Mouse (Mus musculus): ENCODE measurements around the gene Foxd2.

Gene Foxd2

DNA sequence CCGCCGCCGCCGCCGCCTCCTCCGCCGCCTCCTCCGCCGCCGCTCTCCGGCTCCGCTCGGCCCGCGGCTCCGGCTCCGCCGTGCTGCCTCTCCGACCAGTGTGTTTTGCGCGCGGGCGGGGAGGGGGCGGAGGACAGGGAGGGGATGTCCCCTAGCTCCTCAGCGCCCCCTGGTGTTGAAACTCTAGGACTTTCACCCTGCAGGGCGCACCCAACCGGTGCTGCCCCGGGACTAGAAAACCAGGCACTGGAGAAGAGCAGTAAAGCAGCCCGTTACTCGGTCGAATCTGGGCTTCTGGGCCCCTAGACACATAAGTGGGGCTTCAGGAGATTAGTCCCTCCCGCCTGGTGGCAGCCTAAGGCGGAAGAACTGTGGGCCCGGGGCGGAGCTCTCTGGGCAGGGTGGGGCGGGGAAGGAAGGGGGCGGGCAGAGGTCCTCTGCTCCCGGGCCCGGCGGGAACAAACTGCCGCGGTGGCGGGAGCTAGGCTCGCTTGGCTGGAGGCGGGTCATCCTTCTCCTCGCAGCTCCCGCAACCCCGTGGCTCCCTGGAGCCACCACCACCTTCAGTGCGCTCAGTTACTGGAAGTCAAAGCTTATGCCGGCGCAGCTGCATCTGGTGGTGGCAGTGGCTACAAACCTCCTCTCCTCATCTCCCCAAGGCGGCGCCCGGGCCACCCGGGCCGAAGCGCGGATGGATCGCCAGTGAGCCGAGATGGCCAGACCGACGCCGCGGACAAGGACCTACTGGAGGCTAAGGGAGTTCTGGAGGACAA lies at the start of gene Foxd2:
Gene Foxd2 (minus strand): TSS at position 45 of the 773 bp plus-strand sequence.
- peak; percentile 96 for DNase-seq (ENCODE audit: inconsistent ontology term)

DNA sequence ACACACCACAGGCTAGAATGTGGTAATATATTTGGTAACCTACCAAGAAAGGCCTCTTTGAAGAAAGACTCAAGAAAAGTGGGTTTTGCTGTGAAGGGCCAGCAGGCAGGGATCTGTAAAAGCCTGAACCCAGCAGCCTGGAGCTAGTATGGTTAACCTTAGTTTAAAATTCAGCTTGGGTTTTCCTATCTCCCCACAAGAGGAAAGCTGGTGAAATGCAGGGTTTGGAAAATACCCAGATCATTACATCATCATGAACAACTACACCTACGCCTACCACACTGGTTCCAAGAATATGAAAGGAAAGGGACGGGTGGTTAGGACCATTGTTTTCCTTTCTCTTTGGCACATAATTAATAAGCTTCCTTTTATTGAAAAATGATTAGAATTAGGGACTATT lies 49.6 kb upstream of the Foxd2 start:
- peak; percentile 15 for DNase-seq (ENCODE audit: inconsistent ontology term)

DNA sequence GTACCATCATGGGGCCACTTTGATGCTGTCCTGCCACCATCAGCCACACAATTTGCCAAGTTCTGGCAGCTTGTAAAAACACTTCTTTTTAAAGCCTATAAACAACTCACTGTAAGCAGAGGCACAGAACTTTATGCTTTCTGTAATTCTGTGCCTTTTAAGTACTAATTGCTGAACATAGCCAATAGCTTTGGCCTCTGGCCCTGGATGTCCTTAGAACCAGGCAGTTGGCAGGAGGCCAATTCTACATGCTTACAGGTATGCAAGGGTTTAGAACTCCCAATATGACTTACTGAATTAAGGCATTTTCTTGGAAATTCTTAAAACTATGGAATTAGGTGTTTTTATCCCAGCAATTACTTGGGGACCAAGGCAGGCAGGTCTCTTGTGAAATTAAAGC lies 48.7 kb upstream of the Foxd2 start:
- no peak for DNase-seq (ENCODE audit: inconsistent ontology term)

DNA sequence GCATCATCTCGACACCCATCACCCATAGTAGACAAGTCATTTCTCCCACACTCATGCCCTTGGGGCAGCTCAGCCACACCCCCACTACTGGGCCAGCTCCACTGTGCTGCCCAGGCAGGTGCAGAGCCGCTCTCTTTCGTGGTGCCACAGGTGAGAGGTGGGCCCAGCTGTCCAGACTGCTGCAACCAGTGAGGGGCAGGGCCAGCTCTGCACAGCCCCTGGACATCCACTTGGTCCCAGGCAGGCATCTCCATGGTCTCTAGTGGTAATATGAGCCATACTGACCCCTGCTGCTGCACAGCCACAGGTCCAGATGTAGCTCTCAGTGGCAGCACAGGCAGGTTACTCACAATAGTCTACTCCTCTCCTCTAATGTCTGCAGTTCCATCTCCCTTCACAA lies 44.5 kb upstream of the Foxd2 start:
- no peak for DNase-seq (ENCODE audit: inconsistent ontology term)

DNA sequence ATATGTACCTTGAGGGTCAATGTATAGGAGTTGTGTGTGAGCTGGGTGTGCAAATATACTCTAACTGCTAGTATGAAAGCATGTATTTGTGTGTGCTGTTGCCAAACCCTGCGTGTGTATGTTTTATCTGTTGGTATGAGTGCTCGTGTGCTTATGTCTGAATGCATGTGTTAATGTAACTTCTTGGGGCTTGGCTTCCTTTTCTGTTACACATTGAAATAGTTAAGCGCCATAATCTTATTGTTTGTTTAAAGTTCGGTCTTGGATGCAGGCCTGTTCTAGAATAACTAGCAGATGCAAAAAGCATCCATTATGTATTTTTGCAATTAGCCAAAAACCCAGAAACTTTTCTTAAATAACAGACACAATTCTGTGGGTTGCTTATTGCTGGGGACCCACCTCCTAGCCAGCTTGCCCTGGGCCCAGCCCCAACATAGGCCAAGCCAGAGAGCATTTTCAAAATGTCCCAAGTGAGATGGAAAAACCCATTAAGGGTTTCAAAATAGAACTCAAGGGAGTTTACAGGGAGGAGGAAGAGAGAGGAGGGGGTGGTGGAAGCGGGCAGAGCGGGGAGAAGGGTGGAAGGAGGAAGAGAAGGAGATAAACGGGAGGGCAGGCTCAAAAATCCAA lies 39.3 kb upstream of the Foxd2 start:
- no peak for DNase-seq (ENCODE audit: inconsistent ontology term)

DNA sequence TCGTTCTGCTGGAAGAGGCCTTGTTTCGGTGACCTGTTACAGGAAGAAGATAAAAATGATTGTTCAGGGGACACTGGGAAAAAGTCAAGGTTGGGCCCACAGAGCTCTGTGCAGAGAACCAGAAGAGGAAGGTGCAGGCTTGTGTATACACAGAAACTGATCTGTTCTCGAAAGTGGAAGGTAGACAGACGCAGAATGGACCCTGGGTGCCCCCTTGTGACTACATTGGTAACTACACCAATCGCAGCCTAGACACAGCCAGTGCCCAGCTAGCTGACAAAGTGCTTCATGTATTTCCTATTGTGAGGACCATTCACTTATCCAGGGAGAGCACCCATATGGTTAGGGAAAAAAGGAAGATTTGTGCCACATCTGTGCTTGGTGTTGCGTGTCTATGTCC lies 38.7 kb upstream of the Foxd2 start:
- peak; percentile 75 for DNase-seq (ENCODE audit: inconsistent ontology term)

DNA sequence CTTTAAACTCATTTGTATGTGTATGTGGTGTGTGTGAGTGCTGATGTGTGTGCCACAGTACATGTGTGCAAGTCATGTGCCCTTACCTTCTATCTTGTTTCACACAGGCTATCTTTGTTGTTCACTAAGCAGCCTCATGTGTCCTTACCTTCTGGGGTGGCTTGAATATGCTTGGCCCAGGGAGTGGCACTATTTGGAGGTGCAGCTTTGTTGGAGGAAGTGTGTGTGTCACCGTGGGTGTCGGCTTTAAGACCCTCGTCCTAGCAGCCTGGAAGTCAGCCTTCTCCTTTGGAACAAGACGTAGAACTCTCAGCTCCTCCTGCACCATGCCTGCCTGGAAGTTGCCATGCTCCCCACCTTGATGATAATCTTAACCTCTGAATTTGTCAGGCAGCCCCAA lies 37.7 kb upstream of the Foxd2 start:
- no peak for DNase-seq (ENCODE audit: inconsistent ontology term)

DNA sequence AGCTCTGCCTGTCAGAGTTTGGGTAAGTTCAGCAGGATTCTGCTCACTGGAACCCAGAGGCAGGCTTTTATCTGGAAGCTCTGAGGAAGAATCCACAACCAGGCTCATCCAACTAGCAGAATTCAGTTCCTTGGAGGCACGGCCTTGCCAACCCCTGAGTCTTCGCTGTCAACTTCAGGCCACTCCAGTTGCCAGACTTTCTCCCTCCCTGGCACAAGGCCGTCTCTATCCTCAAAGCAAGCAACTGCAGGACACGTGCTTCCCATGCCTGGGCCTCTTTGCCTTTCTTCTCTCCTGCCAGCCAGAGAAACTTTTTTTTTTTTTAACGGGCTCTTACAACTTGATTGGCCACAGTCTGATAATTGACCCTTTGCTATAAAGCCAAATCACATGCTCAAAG lies 36.3 kb upstream of the Foxd2 start:
- DNase-seq (ENCODE audit: inconsistent ontology term) = no peak

DNA sequence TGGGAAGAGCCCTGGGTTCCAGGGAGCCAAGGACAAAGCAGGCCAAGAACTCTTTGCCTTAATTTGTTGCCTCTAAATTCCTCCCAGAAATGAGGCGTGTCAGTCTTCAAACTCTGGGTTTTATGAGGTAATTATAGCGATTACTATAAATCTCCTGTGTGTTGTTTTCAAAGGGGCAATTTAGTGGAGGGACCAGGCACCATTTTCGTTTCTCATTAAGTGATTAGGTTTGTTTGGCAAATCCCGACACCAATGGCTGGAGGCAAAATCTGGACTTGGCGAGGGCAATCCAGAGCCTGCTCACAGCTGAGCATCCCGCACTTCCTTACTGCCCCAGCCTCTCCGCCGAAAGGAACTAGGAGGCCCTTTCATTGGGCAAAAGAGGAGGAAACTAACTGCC lies 33.9 kb upstream of the Foxd2 start:
- no peak for DNase-seq (ENCODE audit: inconsistent ontology term)

DNA sequence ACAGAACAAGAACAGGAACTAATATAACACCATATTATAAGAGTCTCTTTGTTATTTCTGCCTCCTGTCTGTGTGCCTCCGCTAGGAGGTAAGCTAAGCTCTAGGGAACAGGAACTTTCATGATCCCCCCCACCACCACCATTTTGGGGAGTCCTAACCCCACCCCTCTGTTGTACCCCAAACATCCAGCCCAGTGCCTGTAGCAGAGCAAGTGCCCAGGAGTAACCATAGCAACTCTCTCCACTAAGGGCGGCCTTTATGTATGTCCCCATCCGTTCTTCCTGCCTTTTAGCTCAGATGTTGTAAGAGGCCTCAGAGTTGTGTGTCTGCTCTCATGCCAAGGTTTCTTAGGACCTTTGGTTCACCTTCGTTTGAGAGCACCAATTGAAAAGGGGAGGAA lies 33.4 kb upstream of the Foxd2 start:
- DNase-seq (ENCODE audit: inconsistent ontology term) = no peak

DNA sequence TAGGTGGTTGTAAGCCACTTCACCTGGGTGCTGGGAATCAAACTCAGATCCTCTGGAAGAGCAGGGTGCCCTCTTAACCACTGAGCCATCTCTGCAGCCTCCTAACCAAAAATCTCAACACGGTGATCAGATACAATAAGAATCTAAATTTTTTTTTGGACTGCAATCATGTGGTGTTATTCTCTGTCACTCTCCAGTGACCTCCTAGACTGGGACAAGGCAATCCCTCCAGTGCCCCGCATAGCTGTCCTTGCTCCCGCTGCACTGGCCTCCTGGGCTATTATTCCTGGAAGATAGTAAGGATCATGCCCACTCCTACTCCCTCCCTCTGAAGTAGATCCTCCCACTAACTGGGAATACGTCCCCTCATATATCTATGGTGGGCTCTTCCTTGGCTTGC lies 32.6 kb upstream of the Foxd2 start:
- no peak for DNase-seq (ENCODE audit: inconsistent ontology term)

DNA sequence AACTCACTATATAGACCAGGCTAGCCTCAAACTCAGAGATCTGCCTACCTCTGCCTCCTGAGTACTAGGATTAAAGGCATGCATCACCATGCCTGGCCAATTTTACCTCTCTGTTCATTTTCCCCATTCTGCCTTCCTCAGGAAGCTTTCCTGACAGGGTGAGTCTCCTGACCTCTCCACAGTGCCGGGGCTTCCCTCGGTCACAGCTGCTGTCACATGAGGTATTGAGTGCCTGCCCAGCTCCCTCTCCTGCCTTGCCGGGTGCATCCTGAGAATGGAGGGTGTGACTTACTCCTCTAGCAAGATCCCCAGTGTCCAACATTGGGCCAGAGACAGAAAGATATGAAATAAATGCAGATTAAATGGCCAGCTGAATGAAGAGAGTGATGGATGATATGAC lies 29.6 kb upstream of the Foxd2 start:
- DNase-seq (ENCODE audit: inconsistent ontology term) = no peak

DNA sequence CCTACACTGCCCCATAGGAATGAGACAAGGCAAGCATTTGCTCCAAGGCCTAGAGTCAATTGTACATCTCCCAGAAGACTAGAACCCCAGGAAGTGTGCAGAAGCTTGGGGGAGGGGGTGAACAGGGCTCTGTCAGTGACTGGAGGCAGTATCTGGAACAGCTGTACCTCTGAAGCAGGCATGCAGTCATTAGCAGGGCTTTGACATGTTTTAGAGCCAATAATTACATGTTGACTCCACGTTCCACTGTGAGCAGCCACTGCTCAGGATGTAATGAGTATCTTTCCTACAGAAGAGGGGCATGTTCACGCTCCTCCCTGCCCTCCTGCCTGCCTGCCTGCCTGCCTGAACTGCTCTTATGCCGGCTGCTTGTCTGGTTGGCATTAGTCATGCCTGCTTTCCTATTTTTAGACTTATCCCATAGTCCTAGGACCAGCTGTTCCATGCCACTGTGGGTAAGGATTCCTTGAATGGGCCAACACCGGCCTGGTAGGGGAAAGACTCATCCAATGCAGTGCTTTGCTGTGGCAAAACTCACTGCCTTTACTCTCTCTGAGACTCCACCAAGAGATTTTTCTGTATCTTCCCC lies 28.9 kb upstream of the Foxd2 start:
- no peak for DNase-seq (ENCODE audit: inconsistent ontology term)

DNA sequence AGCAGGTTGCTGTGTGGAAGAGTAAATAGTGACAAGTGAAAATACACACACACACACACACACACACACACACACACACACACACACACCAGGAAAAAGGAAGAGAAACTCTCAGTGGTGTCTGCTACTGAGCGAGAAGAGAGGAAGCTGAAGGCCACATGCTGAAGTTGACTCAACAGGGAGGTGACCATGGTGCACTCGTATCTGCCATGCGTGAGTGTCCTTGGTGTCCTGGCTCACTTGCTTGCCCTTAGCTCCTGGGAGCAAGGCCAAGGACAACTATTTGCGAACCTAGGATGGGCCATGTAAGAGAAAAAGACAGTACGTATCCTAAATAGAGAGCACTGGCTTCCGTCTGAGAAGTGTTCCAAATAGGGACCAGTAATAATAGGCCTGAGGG lies 25.5 kb upstream of the Foxd2 start:
- DNase-seq (ENCODE audit: inconsistent ontology term) = no peak

DNA sequence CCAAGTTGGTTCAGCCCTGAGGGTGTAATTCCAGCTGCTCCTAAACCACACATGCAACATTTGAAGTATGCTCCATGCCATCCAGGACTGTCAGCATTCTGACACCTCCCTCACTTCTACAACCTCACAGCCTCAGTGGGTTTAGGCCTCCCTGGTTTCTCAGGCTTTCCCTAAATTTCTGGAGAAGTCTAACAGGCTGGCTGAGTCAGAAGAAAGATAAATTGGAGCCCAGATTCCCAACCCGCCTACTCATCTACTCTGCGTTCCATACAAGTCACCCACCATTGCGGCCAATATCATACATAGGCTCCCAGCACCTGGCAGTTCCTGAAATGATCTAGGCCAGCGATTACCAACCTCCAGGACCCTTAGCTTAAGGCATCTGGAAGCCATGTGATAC lies 24.1 kb upstream of the Foxd2 start:
- DNase-seq (ENCODE audit: inconsistent ontology term) = no peak

DNA sequence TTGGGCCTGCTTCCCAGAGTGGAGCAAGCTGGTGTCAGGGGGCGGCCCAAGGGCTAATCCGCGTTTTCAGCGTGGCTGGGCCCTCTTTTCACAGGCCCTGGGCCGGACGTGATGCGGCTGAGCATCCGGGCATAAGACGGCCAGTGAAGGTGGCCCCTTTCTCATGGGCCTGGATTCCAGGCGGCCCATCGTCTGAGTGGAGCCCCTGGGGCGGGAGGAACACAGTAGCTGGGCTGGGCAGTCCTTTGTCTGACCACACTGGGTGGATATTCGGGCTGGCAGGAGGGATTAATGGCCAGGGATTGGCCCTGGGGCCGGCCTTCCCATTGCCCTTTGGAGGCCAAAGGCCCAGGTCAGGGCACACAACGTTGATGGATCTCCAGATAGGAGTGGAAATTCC lies 20.5 kb upstream of the Foxd2 start:
- DNase-seq (ENCODE audit: inconsistent ontology term) = no peak

DNA sequence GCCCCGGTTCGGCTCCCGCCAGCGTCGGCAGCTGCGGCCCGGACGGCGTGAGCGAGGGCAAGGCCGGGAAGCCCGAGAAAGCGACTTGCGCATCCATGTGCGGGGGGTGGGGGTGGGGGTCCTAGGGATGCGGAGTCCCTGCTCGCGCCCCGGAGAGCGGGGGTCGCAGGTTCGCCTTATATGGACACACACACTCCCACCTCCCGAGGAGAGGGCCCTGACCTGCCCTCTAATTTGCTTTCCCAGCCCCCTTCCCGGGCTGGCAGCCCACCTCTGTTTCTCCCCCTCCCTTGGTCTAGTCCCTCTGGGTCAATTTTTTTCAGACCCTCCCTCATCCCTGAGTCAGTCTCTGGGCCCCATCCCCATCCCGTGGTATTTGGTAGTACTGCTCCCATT lies 17.2 kb upstream of the Foxd2 start, which contains the start of gene Foxe3:
Gene Foxe3 (minus strand): TSS at position 97 of the 396 bp plus-strand sequence.
- no peak for DNase-seq (ENCODE audit: inconsistent ontology term)

DNA sequence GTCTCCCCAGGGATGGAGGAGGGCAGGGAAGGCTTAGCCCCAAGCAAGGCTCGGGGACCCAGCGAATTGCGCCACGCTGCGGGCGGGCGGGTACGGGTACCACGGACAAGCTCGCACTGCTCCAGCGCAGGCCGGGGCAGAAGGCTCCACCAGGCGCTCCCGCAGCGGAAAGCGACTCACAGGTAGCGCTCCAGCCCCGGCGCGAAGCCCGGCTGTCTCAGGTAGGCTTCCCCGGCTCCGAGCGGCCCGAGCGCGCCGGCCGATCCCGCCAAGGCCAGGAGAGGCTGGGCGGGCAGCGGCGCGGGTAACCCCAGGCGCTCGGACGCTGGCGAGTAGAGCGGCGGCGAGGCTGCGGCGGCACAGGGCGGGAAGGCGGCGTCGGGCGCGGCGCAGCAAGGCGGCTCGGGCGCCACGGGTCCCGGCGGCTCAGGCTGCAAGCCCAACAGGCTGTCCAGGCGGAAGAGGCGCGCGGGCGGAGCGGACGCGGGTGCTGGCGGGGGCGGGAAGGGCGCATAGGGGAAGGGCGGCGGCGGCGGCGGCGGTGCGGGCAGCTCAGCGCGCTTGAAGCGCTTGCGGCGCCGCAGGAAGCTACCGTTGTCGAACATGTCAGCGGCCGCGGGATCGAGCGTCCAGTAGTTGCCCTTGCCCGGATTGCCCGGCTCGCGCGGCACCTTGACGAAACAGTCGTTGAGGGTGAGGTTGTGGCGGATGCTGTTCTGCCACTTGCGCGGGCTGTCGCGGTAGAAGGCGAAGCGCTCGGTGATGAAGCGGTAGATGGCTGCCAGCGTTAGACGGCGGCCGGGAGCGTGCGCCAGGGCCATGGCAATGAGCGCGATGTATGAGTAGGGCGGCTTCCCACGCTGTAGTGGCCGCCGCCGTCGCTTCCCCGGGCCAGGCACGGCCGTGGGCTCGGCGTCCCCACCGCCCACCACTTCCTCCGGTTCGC lies 16.6 kb upstream of the Foxd2 start:
- DNase-seq (ENCODE audit: inconsistent ontology term) = peak; percentile 46

DNA sequence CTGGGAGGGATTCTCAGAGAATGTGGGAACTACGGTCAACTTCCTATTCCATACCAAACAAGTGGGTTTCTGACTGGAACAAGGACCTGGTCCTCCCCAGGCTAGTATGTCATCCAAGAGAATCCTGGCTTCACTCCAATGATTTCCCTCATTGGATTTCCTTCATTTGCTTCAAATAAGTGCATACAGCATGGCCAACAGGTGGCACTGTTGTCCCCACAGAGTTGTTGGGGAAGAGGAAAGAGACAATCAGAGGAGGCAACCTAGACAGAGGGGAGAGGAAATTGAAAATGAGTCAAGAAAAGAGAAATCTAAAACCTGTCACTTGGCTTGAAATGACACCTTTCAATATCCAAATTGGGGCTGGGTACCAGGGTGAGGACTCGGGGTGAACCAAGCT lies 8.4 kb upstream of the Foxd2 start:
- DNase-seq (ENCODE audit: inconsistent ontology term) = peak; percentile 46

DNA sequence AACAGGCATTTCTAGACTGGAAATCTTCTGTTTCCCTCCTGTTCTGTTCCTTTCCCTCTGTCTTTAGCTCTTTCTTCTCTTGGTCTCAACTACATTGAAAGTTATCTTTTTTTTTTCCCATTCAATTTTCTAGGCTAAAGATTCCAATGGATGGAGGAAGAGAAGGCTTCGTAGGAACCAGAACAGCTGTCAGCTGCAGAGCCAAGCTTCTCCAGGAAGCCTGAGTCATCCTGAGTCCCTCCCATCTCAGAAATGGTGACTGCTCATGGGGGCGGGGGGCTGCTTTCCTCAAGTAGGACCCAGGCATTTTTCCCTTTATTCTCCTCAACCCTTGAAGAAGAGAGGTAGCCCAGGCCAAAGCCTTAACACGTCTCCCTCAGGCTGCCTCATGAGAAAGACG lies 7.4 kb upstream of the Foxd2 start:
- no peak for DNase-seq (ENCODE audit: inconsistent ontology term)

DNA sequence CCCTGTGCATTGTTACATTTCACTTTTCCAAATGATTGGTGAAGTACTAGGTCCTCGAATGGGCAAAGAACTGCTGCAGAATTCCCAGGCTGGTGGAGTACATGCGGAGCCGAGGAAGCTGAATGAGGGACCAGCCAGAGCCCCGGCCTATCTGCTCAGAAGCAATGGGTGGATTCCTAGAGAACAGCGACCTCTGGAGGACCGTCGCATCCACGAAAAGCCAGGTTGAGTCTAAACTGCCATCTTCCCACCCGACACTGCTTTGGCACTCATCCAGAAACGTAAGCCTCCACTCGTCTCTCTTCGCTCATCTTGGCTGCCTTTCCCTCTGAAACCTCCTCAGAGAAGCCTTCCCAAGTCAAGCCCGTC lies 4.9 kb upstream of the Foxd2 start:
- no peak for DNase-seq (ENCODE audit: inconsistent ontology term)
